Mouse (Mus musculus): Measurements from ENCODE around the gene Iqschfp.

- TF ChIP-seq CTCF (IDR thresholded peaks at IDR 0.05; ENCODE audit: low read depth, low read length) (no peak), POLR2A (IDR thresholded peaks at IDR 0.05; ENCODE audit: extremely low read depth, insufficient read depth, low read length) (no peak)
Observed at GRCm38 (mm10) chr3:68516393-68517081, 624.5 kb downstream of the Iqschfp start.
